18 mouse cellular contexts compared by ENCODE assay signal in genomic region chr8:79679005-79679404, GRCm38 (mm10). TPM values are rescaled to one million over a fixed set of nuclear protein-coding genes. Genes with fewer than 3 reads are reported as not detected.
DNase-seq lines count a peak whose midpoint lies in the region; ATAC-seq and TF ChIP-seq lines count a peak whose summit lies in the region.
"Had no signal": no experiment of that assay in that cellular context is flagged by ENCODE, and none has a peak within 500 bp of the region (broad histone marks: within the 10 kb centered on the region; RNA-seq: fewer than 3 reads in every experiment).

No protein-coding gene starts in this region.

- H3K9me3 ChIP-seq in liver, postnatal 0 days (ENCODE audit: low read length): no peaks in the 10 kb centered on the region
- H3K9me3 ChIP-seq: hindbrain, embryonic 15.5 days; liver, embryonic 12.5 days; neural tube, embryonic 13.5 days had no signal

- ATAC-seq in liver, postnatal 0 days: 0 out of 2 replicates have a peak, but pooled peaks have one; percentile 20
- ATAC-seq in hematopoietic stem cell, adult 5-6 weeks (replicated peaks in 1 of 2; ENCODE audit: insufficient read depth in 1 of 2, low FRiP score in 2 of 2, low TSS enrichment in 1 of 2, low read depth in 1 of 2, poor library complexity in 2 of 2, severe bottlenecking in 2 of 2): peak; percentile 89 to 92
- ATAC-seq: liver, embryonic 12.5 days; midbrain, embryonic 16.5 days had no signal

- no peaks in the 10 kb centered on the region; the same call in none of the 2 replicates for H3K36me3 ChIP-seq in liver, postnatal 0 days (replicated peaks; ENCODE audit: insufficient read depth, low read length)
- H3K36me3 ChIP-seq in splenic B cell, adult 2 months (ENCODE audit: control insufficient read depth, insufficient read depth, low read length, poor library complexity, severe bottlenecking): peaks cover 5% of the 10 kb centered on the region; the same call in 1 of the 2 replicates

- H3K27ac ChIP-seq in liver, postnatal 0 days (ENCODE audit: low read depth): no peak overlapping the region
- H3K27ac ChIP-seq: hindbrain, embryonic 15.5 days; liver, embryonic 12.5 days; neural tube, embryonic 13.5 days; stomach, postnatal 0 days had no signal

- TF ChIP-seq EP300 in liver, postnatal 0 days (IDR thresholded peaks at IDR 0.05; ENCODE audit: low read depth): no peak

- no peak for TF ChIP-seq CTCF in liver, postnatal 0 days (IDR thresholded peaks at IDR 0.05; ENCODE audit: low read depth)

- no peak for DNase-seq in liver, postnatal 0 days
- no peak for DNase-seq in liver
- peak; percentile 36 for DNase-seq in Muller cell, postnatal 12 days (ENCODE audit: inconsistent ontology term)
- peak; percentile 8 for DNase-seq in splenic B cell, adult 2 months (ENCODE audit: low read depth, low spot score)
- DNase-seq in kidney, adult 11 months: no peak
- no peak for DNase-seq in thymus, postnatal 25 days
- no peak for DNase-seq in right cerebral cortex, postnatal 10 days (ENCODE audit: low spot score in 2 of 2)
- DNase-seq: adrenal gland, postnatal 36 days; cerebellum, adult 11 months; kidney, adult 8-10 months; lung, postnatal 14 days; spleen, adult 18-20 months had no signal

- 33% methylated on average over 5 of the region's 5 CpGs for WGBS in liver, postnatal 0 days (ENCODE audit: insufficient replicate concordance)

- no peak overlapping the region for H3K9ac ChIP-seq in liver, postnatal 0 days (replicated peaks)
- H3K9ac ChIP-seq: hindbrain, embryonic 15.5 days; liver, embryonic 12.5 days; neural tube, embryonic 13.5 days had no signal

- no peaks in the 10 kb centered on the region for H3K27me3 ChIP-seq in liver, postnatal 0 days (ENCODE audit: insufficient read depth, low read length)
- no peaks in the 10 kb centered on the region for H3K27me3 ChIP-seq in splenic B cell, adult 2 months (ENCODE audit: control insufficient read depth, insufficient read depth, low read length, poor library complexity, severe bottlenecking)
- H3K27me3 ChIP-seq: hindbrain, embryonic 15.5 days; liver, embryonic 12.5 days; neural tube, embryonic 13.5 days had no signal

- no peak overlapping the region for H3K4me2 ChIP-seq in liver, postnatal 0 days (ENCODE audit: low read depth, low read length)
- H3K4me2 ChIP-seq: hindbrain, embryonic 15.5 days; liver, embryonic 12.5 days; neural tube, embryonic 13.5 days had no signal

- no peak overlapping the region for H3K4me3 ChIP-seq in liver, postnatal 0 days (ENCODE audit: low read depth, low read length)
- H3K4me3 ChIP-seq: hindbrain, embryonic 15.5 days; liver, embryonic 12.5 days; neural tube, embryonic 13.5 days had no signal

- peaks cover 9% of the 10 kb centered on the region for H3K4me1 ChIP-seq in liver, postnatal 0 days (ENCODE audit: insufficient read depth)

RNA-seq across cellular contexts. Expression of gene Abce1, which starts 32.5 kb away (rescaled TPM):
- 25.6 and 29.6 TPM in 2 replicates for polyA plus RNA-seq in liver, postnatal 0 days (2015; fragmentation: Nextera tagmentation; extraction: Ambion mirVana)
- 162 and 235 TPM in 2 replicates for total RNA-seq in hematopoietic stem cell, adult 5-6 weeks (2017)

RNA-seq across cellular contexts. Expression of gene Anapc10, which starts 32.6 kb away (rescaled TPM):
- polyA plus RNA-seq in liver, postnatal 0 days (2015; fragmentation: Nextera tagmentation; extraction: Ambion mirVana): 14.1 and 14.5 TPM in 2 replicates
- 10.8 and 13.3 TPM in 2 replicates for total RNA-seq in hematopoietic stem cell, adult 5-6 weeks (2017)

RNA-seq across cellular contexts. Expression of gene Otud4, which starts 39.6 kb away (rescaled TPM):
- polyA plus RNA-seq in liver, postnatal 0 days (2015; fragmentation: Nextera tagmentation; extraction: Ambion mirVana): 5.1 and 5.3 TPM in 2 replicates
- 78.3 and 83.3 TPM in 2 replicates for total RNA-seq in hematopoietic stem cell, adult 5-6 weeks (2017)

Comparison
In these comparisons a context has a peak if more than half of its experiments do, and no peak if none do; other contexts are left out.
1. DNase-seq: peak in Muller cell, postnatal 12 days (single experiment) and splenic B cell, adult 2 months (single experiment); none in liver, postnatal 0 days (single experiment), liver (single experiment), kidney, adult 11 months (single experiment), thymus, postnatal 25 days (single experiment) and right cerebral cortex, postnatal 10 days (0 of 2).